Mouse (Mus musculus) olfactory bulb, adult 2 months (tissue): Measurements from ENCODE around the gene Samd1. TPM values are rescaled to one million over a fixed set of nuclear protein-coding genes. Genes with fewer than 3 reads are reported as not detected.

Experiments
- H3K27ac ChIP-seq: fragments of 200-500 bp; 2 replicates; pipeline ENCODE4 v1.5.1; 2012; ENCODE audit warnings: low read depth, low read length; ENCODE audit not compliant: insufficient read depth
- H3K4me1 ChIP-seq: fragments of 200-500 bp; 2 replicates; pipeline ENCODE4 v1.6.1; 2012; ENCODE audit warnings: low read length; ENCODE audit not compliant: control insufficient read depth, insufficient read depth
- H3K4me3 ChIP-seq: fragments of 200-500 bp; 2 replicates; pipeline ENCODE4 v1.5.1; 2012; ENCODE audit warnings: mild to moderate bottlenecking, low read depth, low read length, moderate library complexity; ENCODE audit not compliant: insufficient read depth
- CTCF ChIP-seq: fragments of 200-500 bp; IDR thresholded peaks from 2 replicates; pipeline ENCODE4 v1.5.1; 2012; ENCODE audit warnings: low read depth, mild to moderate bottlenecking, low read length, moderate library complexity; ENCODE audit not compliant: insufficient read depth
- POLR2A ChIP-seq: fragments of 200-500 bp; IDR thresholded peaks from 2 replicates; pipeline ENCODE4 v1.6.1; 2012; ENCODE audit warnings: mild to moderate bottlenecking, low read depth, low read length, moderate library complexity; ENCODE audit not compliant: insufficient read depth
- WGBS: fragments of 180-500 bp; shearing (Covaris S2); methylation state at CpG from one replicate; pipeline ENCODE4 v1.1.7; 2018; 5-methylcytosine and 5-hydroxymethylcytosine counted together
- polyA plus RNA-seq: library from polyadenylated mRNA; stranded (reverse); fragments of >200 nt; gene quantifications from 2 replicates; pipeline ENCODE4 v1.2.4, GENCODE M21; 2012; ENCODE audit warnings: low replicate concordance; ENCODE audit not compliant: missing spikeins, insufficient read depth, insufficient read length

The Samd1 gene
- polyA plus RNA-seq, 1 experiment: not detected

DNA sequence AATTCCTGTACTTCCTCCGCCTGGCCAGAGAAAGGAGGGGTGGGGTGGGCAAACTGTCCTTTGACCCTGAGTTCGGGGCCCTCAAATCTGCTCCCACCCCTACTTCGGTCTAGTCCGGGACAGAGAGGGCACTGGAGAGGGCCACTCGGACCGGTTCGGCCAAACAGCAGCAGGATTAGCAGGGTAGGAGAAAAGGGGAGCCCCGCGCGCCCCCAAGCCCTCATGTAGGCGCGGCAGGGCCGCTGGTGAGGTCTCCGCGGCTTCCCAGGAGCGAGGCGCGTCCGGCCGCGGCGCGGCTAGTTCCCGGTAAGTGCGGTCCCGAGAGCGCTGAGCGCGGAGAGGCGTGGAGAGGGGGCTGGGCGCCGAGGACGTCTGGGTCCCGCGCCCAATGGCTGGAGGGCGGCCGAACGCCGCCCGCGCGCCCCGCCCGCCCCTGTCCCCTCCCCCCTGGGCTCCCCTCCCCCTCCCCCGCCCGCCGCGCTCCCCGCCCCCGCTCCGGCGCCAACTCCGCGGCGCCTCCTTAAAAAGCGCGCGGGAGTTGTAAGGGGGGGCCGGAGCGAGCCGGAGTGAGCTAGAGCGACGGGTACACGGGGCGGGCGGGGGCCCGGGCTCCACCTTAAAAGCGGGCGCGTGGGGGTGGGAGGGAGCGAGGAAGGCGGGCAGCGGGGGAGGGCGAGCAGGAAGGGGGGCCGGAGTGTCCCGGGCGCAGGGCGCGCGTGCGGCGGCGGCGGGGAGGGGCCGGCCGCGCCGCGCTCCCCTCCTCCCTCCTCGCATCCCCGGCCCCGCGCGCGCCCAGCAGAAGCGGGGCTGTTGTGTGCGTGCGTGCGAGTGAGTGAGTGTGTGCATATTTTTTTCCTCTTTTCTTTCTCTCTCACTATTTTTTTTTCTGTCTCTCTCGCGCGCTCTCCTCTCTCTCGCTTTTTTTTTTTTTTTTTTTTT, 636 bp upstream of the Samd1 start:
- H3K4me1 ChIP-seq: peaks cover 12% of the 10 kb centered on the region
- peak overlapping the region; percentile 42 for H3K27ac ChIP-seq
- TF ChIP-seq POLR2A: peak; percentile 55
- TF ChIP-seq CTCF: no peak
- peak overlapping the region; percentile 77 for H3K4me3 ChIP-seq
- WGBS: under 1% methylated on average over 58 of the region's 103 CpGs

DNA sequence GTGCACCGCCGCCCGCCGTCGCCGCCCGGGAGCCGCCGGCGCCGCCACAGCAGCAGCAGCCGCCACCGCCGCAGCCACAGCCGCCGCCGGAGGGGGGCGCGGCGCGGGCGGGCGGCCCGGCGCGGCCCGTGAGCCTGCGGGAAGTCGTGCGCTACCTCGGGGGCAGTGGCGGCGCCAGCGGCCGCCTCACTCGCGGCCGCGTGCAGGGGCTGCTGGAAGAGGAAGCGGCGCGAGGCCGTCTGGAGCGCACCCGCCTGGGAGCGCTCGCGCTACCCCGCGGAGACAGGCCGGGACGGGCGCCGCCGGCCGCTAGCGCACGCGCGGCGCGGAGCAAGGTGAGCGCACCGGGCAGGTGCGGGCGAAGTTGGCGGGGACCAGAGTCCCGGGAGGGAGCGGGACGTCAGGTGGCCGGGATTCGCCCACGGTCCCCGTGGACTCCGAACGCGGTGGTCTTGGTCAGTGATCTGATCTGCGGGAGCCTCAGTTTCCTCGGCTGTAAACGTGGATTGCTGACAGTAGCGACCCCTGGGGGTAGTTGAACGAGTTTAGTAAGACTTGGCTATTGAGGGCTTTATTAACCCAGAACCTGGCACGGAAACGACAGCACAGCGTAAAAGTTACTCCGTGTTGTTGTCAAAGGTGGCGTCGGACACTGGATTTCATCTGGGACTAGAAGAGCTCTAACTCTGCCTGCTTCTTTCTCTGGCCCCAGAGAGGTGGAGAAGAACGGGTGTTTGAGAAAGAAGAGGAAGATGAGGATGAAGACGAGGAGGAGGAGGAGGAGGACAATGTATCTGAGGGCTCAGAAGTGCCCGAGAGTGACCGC, 972 bp downstream of the Samd1 start:
- Histone ChIP-seq H3K27ac (no peak overlapping the region), H3K4me3 (peak overlapping the region; percentile 69), H3K4me1 (peaks cover 20% of the 10 kb centered on the region)
- TF ChIP-seq POLR2A (no peak), CTCF (peak; percentile 54)
- 18% methylated on average over 92 of the region's 92 CpGs for WGBS

DNA sequence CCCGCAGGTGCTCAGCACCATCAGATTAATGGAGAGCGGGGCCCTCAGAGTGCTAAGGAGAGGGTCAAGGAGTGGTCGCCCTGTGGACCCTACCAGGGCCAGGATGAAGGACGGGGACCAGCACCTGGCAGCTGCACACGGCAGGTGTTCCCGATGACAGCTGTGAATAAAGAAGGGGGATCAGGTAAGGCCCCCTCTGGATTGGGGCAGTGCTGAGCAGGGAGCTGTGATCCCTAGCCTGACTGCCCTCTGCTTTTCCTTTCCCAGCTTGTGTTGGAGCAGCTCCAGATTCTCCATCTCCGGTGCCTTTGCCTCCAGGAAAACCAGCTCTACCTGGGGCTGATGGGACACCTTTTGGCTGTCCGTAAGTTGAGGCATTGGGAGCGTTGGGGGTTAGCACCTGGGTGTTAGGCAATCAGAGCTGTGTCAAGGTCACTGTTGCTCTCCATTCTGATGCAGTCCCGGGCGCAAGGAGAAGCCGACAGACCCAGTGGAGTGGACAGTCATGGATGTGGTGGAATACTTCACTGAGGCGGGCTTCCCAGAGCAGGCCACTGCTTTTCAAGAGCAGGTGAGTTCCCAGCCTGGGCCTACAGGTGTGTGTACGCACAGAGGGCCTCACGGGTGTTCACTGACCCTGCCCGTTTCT, 1.7 kb downstream of the Samd1 start:
- 72% methylated on average over 16 of the region's 16 CpGs for WGBS
- TF ChIP-seq POLR2A (no peak), CTCF (no peak)
- no peak overlapping the region for H3K27ac ChIP-seq
- H3K4me1 ChIP-seq: peaks cover 20% of the 10 kb centered on the region
- no peak overlapping the region; the same call in 1 of the 2 replicates for H3K4me3 ChIP-seq

DNA sequence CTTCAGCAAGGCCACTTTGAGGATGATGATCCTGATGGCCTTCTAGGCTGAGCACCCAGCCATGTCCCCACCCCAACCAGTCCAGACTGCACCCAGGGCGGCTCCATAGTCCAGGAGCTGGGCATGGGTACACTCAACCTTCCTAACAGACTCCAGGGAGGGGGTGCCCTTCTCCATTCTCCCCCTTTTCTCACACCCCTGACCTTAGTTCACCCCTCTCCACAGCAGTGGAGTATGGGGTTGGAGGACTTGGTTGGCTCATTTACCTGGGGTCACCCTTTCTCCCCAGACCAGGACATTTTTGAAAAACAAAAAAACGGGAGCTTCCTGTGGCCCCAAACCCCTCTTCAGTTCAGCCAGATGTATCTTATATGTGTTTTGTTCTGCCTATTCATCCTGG, 2.4 kb downstream of the Samd1 start:
- WGBS: 93% methylated on average over 2 of the region's 2 CpGs
- Histone ChIP-seq H3K4me3 (no peak overlapping the region), H3K4me1 (peaks cover 24% of the 10 kb centered on the region), H3K27ac (no peak overlapping the region)
- TF ChIP-seq CTCF (no peak), POLR2A (no peak)

DNA sequence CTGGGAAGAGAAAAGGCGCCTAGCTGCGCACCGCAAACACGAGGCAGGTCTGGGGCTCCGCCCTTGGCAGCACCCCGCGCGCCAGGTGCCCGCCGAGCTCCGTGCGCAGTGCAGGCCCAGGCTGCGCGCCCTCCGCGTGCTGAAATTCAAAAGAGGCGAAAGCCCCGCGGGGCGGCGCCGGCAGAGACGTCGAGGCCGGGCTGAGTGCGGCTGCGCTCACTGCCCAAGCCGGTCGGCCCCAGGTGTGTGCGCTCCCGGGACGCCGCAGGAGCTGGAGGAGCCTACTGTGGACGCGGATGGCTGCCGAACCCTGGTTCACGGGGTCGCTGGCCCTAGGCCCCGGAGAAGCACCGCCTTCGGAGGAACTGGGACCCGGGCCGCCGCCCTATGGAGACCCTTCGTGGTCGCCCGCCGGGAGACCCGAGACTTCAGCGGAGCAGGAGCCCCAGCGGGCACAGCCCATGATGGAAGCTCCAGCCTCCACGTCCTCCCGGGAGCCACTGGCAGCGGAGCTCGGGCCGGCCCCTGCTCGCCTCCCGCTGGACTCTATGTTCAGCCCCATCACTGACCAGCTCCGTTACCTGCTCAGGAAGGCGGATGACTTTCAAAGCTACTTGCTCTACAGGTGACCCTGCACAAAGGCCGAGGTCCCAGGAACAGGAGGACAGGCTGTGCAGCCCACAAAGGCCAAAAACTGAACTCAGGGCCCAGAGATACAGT, 4.0 kb downstream of the Samd1 start, which contains the start of gene 1700067K01Rik:
1700067K01Rik (plus strand) TSS at position 222 of the 720 bp plus-strand sequence.
- no peak within 1 kb of the TSS for H3K27ac ChIP-seq
- H3K4me3 ChIP-seq: no peak within 1 kb of the TSS
- peaks cover 27% of the 10 kb centered on the region for H3K4me1 ChIP-seq
- WGBS: 61% methylated on average over 61 of the region's 61 CpGs
- TF ChIP-seq CTCF (no peak), POLR2A (no peak)

DNA sequence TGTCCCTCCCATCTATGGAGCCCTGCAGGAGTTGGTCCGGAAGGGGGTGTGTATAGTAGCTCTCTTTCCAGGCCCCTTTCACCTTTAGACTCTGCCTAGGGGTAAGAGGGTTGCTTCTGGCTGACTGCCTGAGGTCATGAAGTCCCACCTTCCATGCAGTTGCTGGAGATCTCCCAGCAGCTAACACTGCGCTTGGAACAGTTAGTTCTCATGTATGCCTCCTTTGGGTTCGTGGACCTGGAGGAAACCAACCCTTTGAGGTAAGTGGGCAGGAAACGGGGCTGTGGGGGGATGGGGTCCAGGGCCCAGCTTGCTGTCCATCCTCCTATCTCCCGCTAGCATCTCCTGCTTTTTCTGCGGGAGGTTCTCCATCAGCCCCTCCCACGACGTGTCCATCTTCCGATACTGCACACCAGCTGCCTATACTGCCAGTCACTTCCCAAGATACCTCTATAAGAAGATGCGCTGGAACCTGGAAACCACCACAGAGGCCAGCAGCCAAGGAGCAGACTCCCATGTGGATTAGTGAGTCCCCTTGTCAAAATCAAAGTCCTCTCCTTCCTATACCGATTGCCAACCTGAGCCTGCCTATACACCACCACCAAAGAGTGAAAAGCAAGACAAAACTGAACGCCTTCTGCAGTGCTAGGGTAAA, 5.6 kb downstream of the Samd1 start:
- no peak overlapping the region for H3K4me3 ChIP-seq
- 70% methylated on average over 12 of the region's 12 CpGs for WGBS
- H3K4me1 ChIP-seq: peaks cover 27% of the 10 kb centered on the region
- no peak overlapping the region for H3K27ac ChIP-seq
- TF ChIP-seq CTCF: no peak
- TF ChIP-seq POLR2A: no peak

DNA sequence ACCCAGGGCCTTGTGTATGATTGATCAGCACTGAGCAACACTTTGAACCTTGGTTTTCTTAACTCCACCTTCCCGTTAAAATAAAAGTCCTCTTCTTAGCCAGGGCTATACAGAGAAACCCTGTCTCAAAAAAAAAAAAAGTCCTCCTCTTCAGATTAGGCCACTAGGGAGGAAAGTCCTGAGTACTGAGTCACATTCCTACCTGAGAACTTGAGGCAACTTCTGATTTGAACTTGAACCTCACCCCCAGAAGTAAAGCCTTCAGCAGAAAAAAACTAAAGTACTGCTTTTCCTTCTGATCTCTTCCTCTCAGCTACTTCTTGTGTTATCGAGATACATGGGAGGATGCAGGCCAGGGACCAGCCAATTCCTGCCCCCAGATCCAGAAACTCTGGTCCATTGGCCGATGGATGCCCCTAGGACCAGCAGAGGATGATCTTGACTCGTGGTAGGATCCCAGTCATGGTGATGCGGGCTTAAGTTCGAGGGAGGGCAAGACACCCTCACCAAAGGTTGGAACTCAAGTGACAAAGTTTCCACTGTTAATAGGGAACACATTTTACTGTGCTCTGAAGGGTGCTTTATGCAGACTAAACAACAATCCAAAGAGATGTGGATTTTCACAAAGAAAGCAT, 6.3 kb downstream of the Samd1 start:
- H3K4me1 ChIP-seq: peaks cover 23% of the 10 kb centered on the region
- no peak overlapping the region for H3K27ac ChIP-seq
- WGBS: 55% methylated on average over 6 of the region's 6 CpGs
- no peak for TF ChIP-seq CTCF
- TF ChIP-seq POLR2A: no peak
- no peak overlapping the region for H3K4me3 ChIP-seq
